Mouse (Mus musculus) adrenal gland, postnatal 10 days (tissue): ENCODE data around the gene Fxyd6. TPM values are rescaled to one million over a fixed set of nuclear protein-coding genes. Genes with fewer than 3 reads are reported as not detected.

Experiments
- total RNA-seq, 2 experiments: library from RNA; stranded (reverse); gene quantifications; 2 replicates each; pipeline ENCODE4 v1.2.3; 2021

Fxyd6 gene
- total RNA-seq, 2 experiments from 2014 or later, result 97.7 to 120 TPM

Other genes with a start within 250 kb of the Fxyd6 start
- gene Scn4b, start 231.8 kb upstream of the Fxyd6 start, total RNA-seq, result 10 to 100 TPM in 1 of 2 experiments, 1 to 10 TPM in 1; 3.3 to 14.2 TPM
- not detected for gene BC049352, start 188.2 kb upstream of the Fxyd6 start, total RNA-seq
- gene Tmprss4, start 166.1 kb upstream of the Fxyd6 start, total RNA-seq, result not detected
- gene Il10ra, start 101.0 kb upstream of the Fxyd6 start, total RNA-seq, result 1 to 10 TPM; 2.6 TPM
- gene Tmprss13, start 51.1 kb upstream of the Fxyd6 start, total RNA-seq, result under 1 TPM in 1 of 2 experiments, not detected in 1; 0.27 TPM
- 1 to 10 TPM; 2.3 to 7.3 TPM for gene Fxyd2, start 29.5 kb downstream of the Fxyd6 start, total RNA-seq
- 1 to 10 TPM in 1 of 2 experiments, under 1 TPM in 1; 0.33 to 1.1 TPM for gene Dscaml1, start 56.4 kb downstream of the Fxyd6 start, total RNA-seq